Mouse (Mus musculus) inflammation-experienced regulatory T-cells (primary cell): ENCODE results near the gene D6Ertd527e. TPM values are rescaled to one million over a fixed set of nuclear protein-coding genes. Genes with fewer than 3 reads are reported as not detected.

Experiments used
- polyA plus RNA-seq, 2 experiments: library from polyadenylated mRNA; unstranded; fragments of 100-300 nt; shearing (Covaris generic); gene quantifications; one replicate each; pipeline ENCODE4 v1.2.1; 2017

The D6Ertd527e gene
- polyA plus RNA-seq = under 1 TPM; 0.33 to 0.38 TPM

GRCm38 (mm10) chr6:87104123-87104796 is at the start of gene D6Ertd527e:
D6Ertd527e (plus strand) TSS chr6:87104746.

Other genes starting within 250 kb of the D6Ertd527e start
- gene Nfu1, start 95.5 kb upstream of the D6Ertd527e start, polyA plus RNA-seq = 10 to 100 TPM; 85.6 to 86.8 TPM
- 10 to 100 TPM; 23.0 to 23.1 TPM for gene Gfpt1, start 61.9 kb upstream of the D6Ertd527e start, polyA plus RNA-seq
- 1 to 10 TPM in 1 of 2 experiments, under 1 TPM in 1; 0.28 to 1.5 TPM for gene Antxr1, start 231.1 kb downstream of the D6Ertd527e start, polyA plus RNA-seq
- gene Gkn1, start 246.2 kb downstream of the D6Ertd527e start, polyA plus RNA-seq = not detected